15 mouse cellular contexts compared by ENCODE assay signal in genomic region chr11:116088741-116089394, GRCm38 (mm10). TPM values are rescaled to one million over a fixed set of nuclear protein-coding genes. Genes with fewer than 3 reads are reported as not detected.
DNase-seq lines count a peak whose midpoint lies in the region; ATAC-seq and TF ChIP-seq lines count a peak whose summit lies in the region.
"Had no signal": no experiment of that assay in that cellular context is flagged by ENCODE, and none has a peak within 500 bp of the region (broad histone marks: within the 10 kb centered on the region; RNA-seq: fewer than 3 reads in every experiment).

No protein-coding gene starts in this region.

- no peaks in the 10 kb centered on the region for H3K27me3 ChIP-seq in heart, embryonic 12.5 days (replicated peaks)
- no peaks in the 10 kb centered on the region for H3K27me3 ChIP-seq in liver, adult 2 months (ENCODE audit: control insufficient read depth, insufficient read depth, low read length)
- H3K27me3 ChIP-seq: embryonic facial prominence, embryonic 15.5 days; limb, embryonic 13.5 days; neural tube, embryonic 15.5 days had no signal

- WGBS in heart, embryonic 12.5 days, result 55% methylated on average over 11 of the region's 11 CpGs
- 27% methylated on average over 11 of the region's 11 CpGs for WGBS in liver, adult 2 months

- H3K27ac ChIP-seq in heart, embryonic 12.5 days (ENCODE audit: poor library complexity, severe bottlenecking), result no peak overlapping the region
- H3K27ac ChIP-seq in liver, adult 2 months (replicated peaks; ENCODE audit: insufficient read depth, low read depth, low read length), result peak overlapping the region; percentile 99
- H3K27ac ChIP-seq: embryonic facial prominence, embryonic 15.5 days; limb, embryonic 13.5 days; neural tube, embryonic 15.5 days had no signal

- TF ChIP-seq CTCF in liver, adult 2 months (IDR thresholded peaks at IDR 0.05; ENCODE audit: low read depth, low read length), result no peak

- peaks cover 11% of the 10 kb centered on the region for H3K36me3 ChIP-seq in heart, embryonic 12.5 days
- peaks cover under 1% of the 10 kb centered on the region; the same call in 1 of the 2 replicates for H3K36me3 ChIP-seq in liver, adult 2 months (ENCODE audit: control insufficient read depth, insufficient read depth, low read length)
- H3K36me3 ChIP-seq: neural tube, embryonic 15.5 days had no signal

- H3K9ac ChIP-seq in heart, embryonic 12.5 days, result no peak overlapping the region
- peak overlapping the region; percentile 68 for H3K9ac ChIP-seq in liver, adult 2 months (ENCODE audit: low read depth, low read length)
- H3K9ac ChIP-seq: embryonic facial prominence, embryonic 15.5 days; neural tube, embryonic 15.5 days had no signal

- H3K4me1 ChIP-seq in heart, embryonic 12.5 days (replicated peaks), result peaks cover 25% of the 10 kb centered on the region
- peaks cover 22% of the 10 kb centered on the region for H3K4me1 ChIP-seq in liver, adult 2 months (ENCODE audit: control insufficient read depth, insufficient read depth, low read length)

- peaks cover 6% of the 10 kb centered on the region; the same call in 1 of the 2 replicates for H3K79me2 ChIP-seq in liver, adult 2 months (ENCODE audit: control insufficient read depth, insufficient read depth, low read length)

- no peak for ATAC-seq in heart, embryonic 12.5 days (ENCODE audit: insufficient number of reproducible peaks, low FRiP score)
- ATAC-seq in frontal cortex, adult (ENCODE audit: low TSS enrichment), result no peak
- ATAC-seq: CD4-positive, CD25-positive, alpha-beta regulatory T cell, adult 4 months; midbrain, embryonic 16.5 days had no signal

- H3K9me3 ChIP-seq in heart, embryonic 12.5 days (replicated peaks), result no peaks in the 10 kb centered on the region
- H3K9me3 ChIP-seq: embryonic facial prominence, embryonic 15.5 days; limb, embryonic 13.5 days; neural tube, embryonic 15.5 days had no signal

- peak; percentile 44 to 52 for DNase-seq in heart, adult 18-20 months
- DNase-seq in liver, adult 2 months (ENCODE audit: extremely low read depth, low read depth, low spot score), result peak; percentile 72
- no peak for DNase-seq in liver
- peak; percentile 54 for DNase-seq in adipocyte (ENCODE audit: low spot score)
- peak; percentile 71 for DNase-seq in lung, postnatal 36 days
- no peak for DNase-seq in adrenal gland, postnatal 10 days
- DNase-seq: cerebellum, postnatal 10 days; right cerebral cortex, postnatal 14 days had no signal

- no peak for TF ChIP-seq POLR2A in liver, adult 2 months (IDR thresholded peaks at IDR 0.05; ENCODE audit: extremely low read depth, insufficient read depth, low read length)

- H3K4me3 ChIP-seq in heart, embryonic 12.5 days, result no peak overlapping the region
- no peak overlapping the region; the same call in 1 of the 2 replicates for H3K4me3 ChIP-seq in liver, adult 2 months (ENCODE audit: insufficient read depth, low read depth, low read length)
- H3K4me3 ChIP-seq: embryonic facial prominence, embryonic 15.5 days; neural tube, embryonic 15.5 days had no signal

- no peak overlapping the region for H3K4me2 ChIP-seq in heart, embryonic 12.5 days
- H3K4me2 ChIP-seq: neural tube, embryonic 15.5 days had no signal

RNA-seq across cellular contexts. Expression of gene Wbp2, which starts 2.1 kb away (rescaled TPM):
- total RNA-seq in heart, adult 18-20 months (2021), result 100 to 1,000 TPM in 1 of 2 experiments, 10 to 100 TPM in 1; 93.3 to 109 TPM
- polyA plus RNA-seq in heart, embryonic 12.5 days (2016; fragmentation: Nextera tagmentation; extraction: Ambion mirVana), result 137 and 141 TPM in 2 replicates
- total RNA-seq in liver, adult 2 months (2014; rRNA removed), result 14.8 and 24.8 TPM in 2 replicates
- polyA plus RNA-seq in liver, adult 2 months (2012; rRNA removed), result 166 and 179 TPM in 2 replicates
- 100 to 1,000 TPM; 103 to 110 TPM for total RNA-seq in adrenal gland, postnatal 10 days (2021)

RNA-seq across cellular contexts. Expression of gene Unc13d, which starts 11.1 kb away (rescaled TPM):
- total RNA-seq in heart, adult 18-20 months (2021), result 1 to 10 TPM in 1 of 2 experiments, under 1 TPM in 1; 0.42 to 2.0 TPM
- polyA plus RNA-seq in heart, embryonic 12.5 days (2016; fragmentation: Nextera tagmentation; extraction: Ambion mirVana), result 2.2 and 2.5 TPM in 2 replicates
- 0.37 and 0.87 TPM in 2 replicates for total RNA-seq in liver, adult 2 months (2014; rRNA removed)
- 0.54 and 1.4 TPM in 2 replicates for polyA plus RNA-seq in liver, adult 2 months (2012; rRNA removed)
- total RNA-seq in adrenal gland, postnatal 10 days (2021), result 1 to 10 TPM; 2.3 to 2.7 TPM

RNA-seq across cellular contexts. Expression of gene Trim47, which starts 38.1 kb away (rescaled TPM):
- 10 to 100 TPM; 24.7 to 27.6 TPM for total RNA-seq in heart, adult 18-20 months (2021)
- 54.8 and 58.2 TPM in 2 replicates for polyA plus RNA-seq in heart, embryonic 12.5 days (2016; fragmentation: Nextera tagmentation; extraction: Ambion mirVana)
- 2.9 and 6.6 TPM in 2 replicates for total RNA-seq in liver, adult 2 months (2014; rRNA removed)
- polyA plus RNA-seq in liver, adult 2 months (2012; rRNA removed), result 4.2 and 4.6 TPM in 2 replicates
- 10 to 100 TPM; 23.2 to 24.5 TPM for total RNA-seq in adrenal gland, postnatal 10 days (2021)
- polyA plus RNA-seq: CD4-positive, CD25-positive, alpha-beta regulatory T cell, adult 4 months had no signal

RNA-seq across cellular contexts. Expression of gene Trim65, which starts 42.1 kb away (rescaled TPM):
- 10 to 100 TPM in 1 of 2 experiments, 1 to 10 TPM in 1; 9.6 to 10.5 TPM for total RNA-seq in heart, adult 18-20 months (2021)
- 4.7 and 4.9 TPM in 2 replicates for polyA plus RNA-seq in heart, embryonic 12.5 days (2016; fragmentation: Nextera tagmentation; extraction: Ambion mirVana)
- 3.9 and 5.8 TPM in 2 replicates for total RNA-seq in liver, adult 2 months (2014; rRNA removed)
- 7.7 and 8.3 TPM in 2 replicates for polyA plus RNA-seq in liver, adult 2 months (2012; rRNA removed)
- 1 to 10 TPM; 6.3 to 8.1 TPM for total RNA-seq in adrenal gland, postnatal 10 days (2021)

RNA-seq across cellular contexts. Expression of gene Mrpl38, which starts 49.8 kb away (rescaled TPM):
- total RNA-seq in heart, adult 18-20 months (2021), result 10 to 100 TPM; 56.8 to 66.1 TPM
- polyA plus RNA-seq in heart, embryonic 12.5 days (2016; fragmentation: Nextera tagmentation; extraction: Ambion mirVana), result 85.0 and 89.1 TPM in 2 replicates
- 26.4 and 40.2 TPM in 2 replicates for total RNA-seq in liver, adult 2 months (2014; rRNA removed)
- 63.7 and 77.7 TPM in 2 replicates for polyA plus RNA-seq in liver, adult 2 months (2012; rRNA removed)
- 10 to 100 TPM; 86.8 to 94.1 TPM for total RNA-seq in adrenal gland, postnatal 10 days (2021)

Comparison
In these comparisons a context has a peak if more than half of its experiments do, and no peak if none do; other contexts are left out.
1. DNase-seq: peak in heart, adult 18-20 months (2 of 2), liver, adult 2 months (single experiment), adipocyte (single experiment) and lung, postnatal 36 days (single experiment); none in liver (single experiment) and adrenal gland, postnatal 10 days (single experiment).